Mouse (Mus musculus) layer of hippocampus, adult 8-10 months (tissue): ENCODE results near the gene Cmtr2. TPM values are rescaled to one million over a fixed set of nuclear protein-coding genes. Genes with fewer than 3 reads are reported as not detected.
A peak's percentile ranks its signal among the peaks of the same experiment; 100 is the strongest.

Experiments used
- DNase-seq, 2 experiments: peaks; one replicate each; pipeline ENCODE4 v3.0.0; 2022; ENCODE audit warnings: low spot score in 2 of 2
- total RNA-seq, 4 experiments: library from RNA; stranded (reverse); gene quantifications; 2 replicates each; pipeline ENCODE4 v1.2.4; 2022

The Cmtr2 gene
- total RNA-seq, 4 experiments from 2014 or later: 5.7 to 6.8 (median 6.6) TPM

- DNase-seq: no peak
Measured at GRCm38 (mm10) chr8:110253986-110254385, 38.5 kb downstream of the Cmtr2 start.

GRCm38 (mm10) chr8:110265796-110266305 lies 50.4 kb downstream of the Cmtr2 start:
- no peak for DNase-seq

- DNase-seq: peak; percentile 81 to 84
Measured at GRCm38 (mm10) chr8:110266741-110267140, 51.3 kb downstream of the Cmtr2 start, which contains the start of gene Hydin. Gene Hydin (plus strand): TSS chr8:110266977.

- DNase-seq: no peak
Measured at GRCm38 (mm10) chr8:110267268-110267667, 51.8 kb downstream of the Cmtr2 start.

GRCm38 (mm10) chr8:110270659-110271058 lies 55.2 kb downstream of the Cmtr2 start:
- no peak for DNase-seq

GRCm38 (mm10) chr8:110273394-110273793 lies 57.9 kb downstream of the Cmtr2 start:
- no peak for DNase-seq

Other genes starting within 250 kb of the Cmtr2 start
- gene Tat, start 225.2 kb upstream of the Cmtr2 start, total RNA-seq: not detected
- gene Chst4, start 175.9 kb upstream of the Cmtr2 start, total RNA-seq: under 1 TPM in 2 of 4 experiments, not detected in 2; 0.17 to 0.45 TPM
- gene Zfp612, start 135.9 kb upstream of the Cmtr2 start, total RNA-seq: 10 to 100 TPM; 27.3 to 34.4 (median 29.6) TPM
- not detected for gene Gm21964, start 114.5 kb upstream of the Cmtr2 start, total RNA-seq
- gene Gm17720, start 112.9 kb upstream of the Cmtr2 start, total RNA-seq: not detected
- gene Calb2, start 47.5 kb upstream of the Cmtr2 start, total RNA-seq: 10 to 100 TPM; 36.3 to 41.0 (median 38.6) TPM
- gene Hydin, start 51.3 kb downstream of the Cmtr2 start, total RNA-seq: under 1 TPM; 0.63 to 0.96 (median 0.70) TPM